Mouse (Mus musculus) lung, postnatal 0 days (tissue): ENCODE results near the gene Amn. TPM values are rescaled to one million over a fixed set of nuclear protein-coding genes. Genes with fewer than 3 reads are reported as not detected.

ENCODE experiments used
- ATAC-seq: fragments of 200-750 bp; cut with Nextera tagmentation; 2 replicates; pipeline ENCODE4 v1.8.0; 2017; ENCODE audit warnings: moderate library complexity
- DNase-seq: peaks from one replicate; pipeline ENCODE4 v3.0.0-alpha.2; 2016; ENCODE audit warnings: low spot score
- H3K27ac ChIP-seq: fragments of 300-500 bp; sonication (generic); 2 replicates; pipeline ENCODE4 v1.5.1; 2014; ENCODE audit warnings: antibody characterized with exemption, mild to moderate bottlenecking, low read length, mixed read lengths
- H3K27me3 ChIP-seq: fragments of 300-500 bp; sonication (generic); replicated peaks from 2 replicates; pipeline ENCODE4 v1.6.1; 2014; ENCODE audit warnings: low read length, mixed read lengths; ENCODE audit not compliant: insufficient read depth
- H3K36me3 ChIP-seq: fragments of 300-500 bp; sonication (generic); 2 replicates; pipeline ENCODE4 v1.6.1; 2014; ENCODE audit warnings: low read length, mixed read lengths; ENCODE audit not compliant: insufficient read depth
- H3K4me1 ChIP-seq: fragments of 300-500 bp; sonication (generic); 2 replicates; pipeline ENCODE4 v1.6.1; 2014; ENCODE audit warnings: antibody characterized with exemption, low read depth, low read length, mixed read lengths; ENCODE audit not compliant: insufficient read depth
- H3K4me2 ChIP-seq: fragments of 300-500 bp; sonication (generic); replicated peaks from 2 replicates; pipeline ENCODE4 v1.6.1; 2014; ENCODE audit warnings: low read depth, mild to moderate bottlenecking, low read length, moderate library complexity, mixed read lengths
- H3K4me3 ChIP-seq: fragments of 300-500 bp; sonication (generic); 2 replicates; pipeline ENCODE4 v1.5.1; 2014; ENCODE audit warnings: low read depth, low read length
- H3K9ac ChIP-seq: fragments of 300-500 bp; sonication (generic); replicated peaks from 2 replicates; pipeline ENCODE4 v1.6.1; 2014; ENCODE audit warnings: low read depth, mild to moderate bottlenecking
- H3K9me3 ChIP-seq: fragments of 300-500 bp; sonication (generic); 2 replicates; pipeline ENCODE4 v1.6.1; 2016; ENCODE audit warnings: low read length, mixed read lengths
- CTCF ChIP-seq: IDR thresholded peaks from 2 replicates; pipeline ENCODE4 v1.5.1; 2016; ENCODE audit warnings: antibody characterized with exemption, mild to moderate bottlenecking
- EP300 ChIP-seq: IDR thresholded peaks from 2 replicates; pipeline ENCODE4 v1.6.1; 2016; ENCODE audit warnings: antibody characterized with exemption, mild to moderate bottlenecking, control low read depth
- WGBS: fragments of 180-500 bp; shearing (Covaris S2); extraction: QIAGEN DNeasy Blood & Tissue Kit; methylation state at CpG from one replicate; pipeline ENCODE4 v1.1.7; 2014; 5-methylcytosine and 5-hydroxymethylcytosine counted together
- polyA plus RNA-seq: library from polyadenylated mRNA; unstranded; fragments of >200 nt; fragmentation: Nextera tagmentation; extraction: Ambion mirVana; gene quantifications from 2 replicates; pipeline ENCODE4 v1.2.1, GENCODE M21; 2015

Gene Amn
- 0.31 and 0.40 TPM in 2 replicates for polyA plus RNA-seq

DNA sequence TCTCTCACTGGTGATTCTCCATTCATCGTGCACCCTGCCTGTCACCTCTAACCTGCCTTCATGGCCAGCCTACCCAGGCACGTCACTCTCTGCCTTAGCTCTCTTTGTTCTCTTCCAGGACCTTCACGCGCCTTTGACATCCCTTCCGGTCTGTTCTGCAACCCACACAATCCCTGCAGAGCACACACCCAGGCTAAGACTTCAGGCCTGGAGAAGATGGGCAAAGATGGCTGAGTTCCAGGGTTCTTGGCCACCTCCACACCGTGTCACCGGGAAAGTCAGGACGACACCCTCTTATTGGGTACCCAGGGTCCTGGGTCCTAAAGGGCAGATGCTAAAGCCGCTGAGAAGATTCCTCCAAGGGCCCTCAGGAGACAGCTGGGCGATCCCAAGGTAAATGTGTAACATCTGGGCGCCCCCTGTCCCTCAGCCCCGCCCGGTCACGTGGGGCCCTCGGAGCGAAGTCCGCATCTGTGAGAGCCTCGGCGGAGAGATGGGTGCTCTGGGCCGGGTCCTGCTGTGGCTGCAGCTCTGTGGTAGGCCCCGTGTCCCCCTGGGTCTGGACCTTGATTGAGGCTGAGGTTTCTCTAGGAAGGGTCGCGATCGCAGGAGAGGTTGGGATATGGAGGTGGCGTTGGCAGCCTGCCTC lies at the start of gene Amn:
Gene Amn, plus strand, starts transcription at position 467 of the 649 bp plus-strand sequence.
- Histone ChIP-seq H3K27me3 (peaks cover 51% of the 10 kb centered on the region), H3K4me1 (peaks cover 15% of the 10 kb centered on the region), H3K4me2 (no peak within 1 kb of the TSS), H3K9me3 (no peaks in the 10 kb centered on the region), H3K27ac (no peak within 1 kb of the TSS), H3K9ac (no peak within 1 kb of the TSS), H3K36me3 (no peaks in the 10 kb centered on the region), H3K4me3 (no peak within 1 kb of the TSS; the same call in 1 of the 2 replicates)
- DNase-seq = no peak
- no peak for TF ChIP-seq EP300
- no peak for TF ChIP-seq CTCF
- WGBS = 30% methylated on average over 23 of the region's 25 CpGs
- ATAC-seq = no peak

DNA sequence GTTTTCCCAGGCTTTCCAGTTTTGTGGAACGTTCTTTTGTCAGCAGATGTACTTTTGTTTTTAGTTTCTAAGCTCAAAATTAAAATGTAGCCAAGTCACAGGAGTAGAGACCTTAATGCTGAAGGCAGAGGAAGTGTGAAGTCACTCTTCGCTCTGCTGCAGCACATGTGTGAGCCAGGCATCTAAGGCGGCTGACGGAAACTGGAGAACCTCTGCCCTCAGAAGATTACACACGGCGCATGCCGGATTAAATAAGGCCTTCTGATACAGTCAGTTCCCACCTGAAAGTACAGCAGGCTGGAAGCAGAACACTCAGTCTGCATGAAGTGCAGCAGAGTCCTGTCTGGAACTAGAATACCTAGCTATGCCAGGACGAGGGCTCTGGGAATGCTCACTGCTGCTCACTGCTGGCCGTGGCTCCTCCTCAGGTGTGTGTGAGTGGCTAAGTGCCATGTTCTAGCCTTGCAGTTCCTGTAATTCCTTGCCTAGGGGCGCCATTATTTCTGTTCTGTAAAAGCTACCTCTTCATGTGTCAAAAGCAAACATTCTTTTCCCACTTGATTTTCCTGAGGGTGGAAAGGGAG lies 45.6 kb upstream of the Amn start:
- ATAC-seq (peak; percentile 84), DNase-seq (peak; percentile 63)
- no peaks in the 10 kb centered on the region for H3K4me1 ChIP-seq
- H3K36me3 ChIP-seq = no peaks in the 10 kb centered on the region
- TF ChIP-seq EP300 (0 out of 2 replicates have a peak, but pooled peaks have one; percentile 23), CTCF (peak; percentile 54)
- no peak overlapping the region for H3K4me2 ChIP-seq
- no peak overlapping the region for H3K9ac ChIP-seq
- 41% methylated on average over 10 of the region's 10 CpGs for WGBS
- no peaks in the 10 kb centered on the region for H3K27me3 ChIP-seq
- H3K4me3 ChIP-seq = no peak overlapping the region
- H3K27ac ChIP-seq = peak overlapping the region; percentile 27; the same call in 1 of the 2 replicates
- H3K9me3 ChIP-seq = no peaks in the 10 kb centered on the region

DNA sequence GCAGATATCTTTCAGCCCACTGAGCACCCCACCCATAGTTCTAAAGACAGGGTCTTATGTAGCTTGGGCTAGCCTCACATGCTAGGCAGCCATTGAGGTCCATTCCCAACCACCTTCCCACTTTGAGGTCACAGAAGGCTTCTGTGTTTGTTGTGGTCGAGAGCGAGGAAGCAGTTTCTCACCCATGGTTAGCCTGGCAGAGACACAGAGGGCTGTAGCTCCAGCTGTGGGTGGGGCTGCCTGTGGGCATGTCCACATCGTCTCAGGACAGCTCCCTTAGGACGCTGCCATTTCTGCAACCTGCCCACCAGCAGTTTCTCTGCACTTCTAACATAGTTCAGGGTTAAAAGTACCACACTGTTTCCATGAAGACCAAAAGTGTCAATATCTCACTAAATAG lies 43.5 kb upstream of the Amn start:
- Histone ChIP-seq H3K9ac (no peak overlapping the region), H3K27ac (no peak overlapping the region), H3K4me1 (no peaks in the 10 kb centered on the region), H3K4me3 (no peak overlapping the region), H3K4me2 (no peak overlapping the region), H3K36me3 (no peaks in the 10 kb centered on the region), H3K27me3 (no peaks in the 10 kb centered on the region), H3K9me3 (no peaks in the 10 kb centered on the region)
- no peak for TF ChIP-seq CTCF
- no peak for TF ChIP-seq EP300
- ATAC-seq (no peak), DNase-seq (no peak)
- WGBS = 57% methylated on average over 4 of the region's 4 CpGs

DNA sequence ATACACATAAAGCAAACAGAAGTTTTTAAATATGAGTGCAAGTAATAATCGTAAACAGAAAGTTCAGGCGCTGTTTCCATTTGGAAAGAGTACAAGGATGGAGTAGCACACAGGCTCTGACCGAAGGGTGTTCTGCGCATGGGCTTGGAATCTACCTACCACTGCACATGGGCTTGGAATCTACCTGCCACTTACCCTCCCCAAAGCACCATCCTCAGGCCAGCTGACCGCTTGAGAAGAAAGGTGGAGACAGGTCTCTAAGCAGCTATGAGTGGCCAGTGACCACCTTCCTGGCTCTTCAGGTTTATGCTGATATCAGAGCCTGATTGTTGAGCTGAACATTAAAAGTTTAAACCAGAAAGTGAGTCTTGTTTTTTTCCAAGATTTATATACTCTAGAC lies 42.4 kb upstream of the Amn start:
- Histone ChIP-seq H3K36me3 (no peaks in the 10 kb centered on the region), H3K4me2 (no peak overlapping the region), H3K4me3 (no peak overlapping the region), H3K9ac (no peak overlapping the region), H3K27me3 (no peaks in the 10 kb centered on the region), H3K4me1 (no peaks in the 10 kb centered on the region), H3K9me3 (no peaks in the 10 kb centered on the region), H3K27ac (peak overlapping the region; percentile 32; the same call in 1 of the 2 replicates)
- ATAC-seq (peak; percentile 71), DNase-seq (no peak)
- 74% methylated on average over 5 of the region's 5 CpGs for whole genome bisulfite sequencing
- no peak for TF ChIP-seq CTCF
- no peak for TF ChIP-seq EP300

DNA sequence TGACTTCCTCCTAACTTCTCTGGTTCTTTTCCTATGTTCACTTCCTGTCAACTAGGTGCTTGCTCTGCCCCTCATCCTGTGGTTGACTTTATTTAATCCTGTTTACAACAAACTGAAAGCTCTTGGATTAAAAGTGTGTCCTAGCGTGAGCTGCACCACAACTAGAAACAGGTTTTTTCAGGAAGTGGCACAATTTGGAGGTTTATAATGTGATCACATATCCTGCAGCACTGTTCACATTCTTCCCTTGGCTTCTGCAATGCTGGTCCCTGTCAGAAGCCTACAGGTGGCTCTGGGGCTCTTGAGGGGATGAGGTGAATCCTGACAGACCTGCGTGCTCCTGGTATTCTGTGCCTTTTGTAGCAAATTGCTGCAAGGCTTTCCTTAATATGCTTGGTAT lies 40.1 kb upstream of the Amn start:
- Histone ChIP-seq H3K27ac (no peak overlapping the region), H3K4me2 (no peak overlapping the region), H3K4me3 (no peak overlapping the region), H3K36me3 (no peaks in the 10 kb centered on the region), H3K9ac (no peak overlapping the region), H3K9me3 (no peaks in the 10 kb centered on the region), H3K27me3 (no peaks in the 10 kb centered on the region), H3K4me1 (no peaks in the 10 kb centered on the region)
- 84% methylated on average over 2 of the region's 2 CpGs for WGBS
- DNase-seq (no peak), ATAC-seq (no peak)
- TF ChIP-seq CTCF = no peak
- no peak for TF ChIP-seq EP300

DNA sequence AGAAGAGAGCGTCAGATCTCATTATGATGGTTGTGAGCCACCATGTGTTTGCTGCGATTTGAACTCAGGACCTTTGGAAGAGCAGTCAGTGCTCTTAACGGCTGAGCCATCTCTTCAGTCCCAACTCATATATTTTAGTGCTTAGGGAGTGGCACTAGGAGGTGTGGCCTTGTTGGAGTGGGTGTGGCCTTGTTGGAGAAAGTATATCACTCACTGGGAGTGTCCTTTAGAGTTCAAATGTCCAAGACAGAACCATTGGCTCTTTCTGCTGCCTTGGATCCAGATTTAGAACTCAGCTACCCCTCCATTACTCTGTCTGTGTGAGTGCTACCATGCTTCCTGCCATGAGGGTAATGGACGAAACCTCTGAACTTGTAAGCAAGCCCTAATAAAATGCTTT lies 37.1 kb upstream of the Amn start:
- WGBS = 78% methylated on average over 4 of the region's 4 CpGs
- TF ChIP-seq CTCF (no peak), EP300 (no peak)
- Histone ChIP-seq H3K27me3 (no peaks in the 10 kb centered on the region), H3K36me3 (no peaks in the 10 kb centered on the region), H3K4me1 (no peaks in the 10 kb centered on the region), H3K9me3 (no peaks in the 10 kb centered on the region), H3K27ac (peak overlapping the region; percentile 78), H3K9ac (no peak overlapping the region), H3K4me2 (no peak overlapping the region), H3K4me3 (no peak overlapping the region)
- ATAC-seq = 0 out of 2 replicates have a peak, but pooled peaks have one; percentile 14
- no peak for DNase-seq
